Mouse (Mus musculus) cerebellum, adult 2 months (tissue): Measurements from ENCODE around the gene Tbc1d14.

Experiments
- CTCF ChIP-seq: fragments of 200-500 bp; IDR thresholded peaks from 2 replicates; pipeline ENCODE4 v1.5.1; 2011; ENCODE audit warnings: low read depth, mild to moderate bottlenecking, control low read depth, low read length, moderate library complexity, borderline replicate concordance; ENCODE audit not compliant: insufficient read depth
- POLR2A ChIP-seq: fragments of 200-500 bp; IDR thresholded peaks from 2 replicates; pipeline ENCODE4 v1.6.1; 2011; ENCODE audit warnings: low read length, control low read depth, borderline replicate concordance; ENCODE audit not compliant: insufficient read depth

- no peak for TF ChIP-seq CTCF
- TF ChIP-seq POLR2A, result no peak
Measured at GRCm38 (mm10) chr5:36556906-36557305, 36.2 kb downstream of the Tbc1d14 start.
